Mouse (Mus musculus) cerebellum, postnatal 36 days (tissue): ENCODE results near the gene Btbd3.
"Not testable (repeated sequence)": the region's sequence is repeated elsewhere in the genome, so short reads cannot be mapped to it uniquely, and the experiment has no call there.

ENCODE experiments used
- DNase-seq, 2 experiments: peaks; one replicate each; pipeline ENCODE4 v3.0.0; 2021 to 2022; ENCODE audit warnings: mixed read lengths in 2 of 2

The Btbd3 gene

GRCm38 (mm10) chr2:138280225-138280711 lies 23.9 kb downstream of the Btbd3 start:
- DNase-seq: peak; percentile 38 to 64

GRCm38 (mm10) chr2:138281550-138282201 lies 25.3 kb downstream of the Btbd3 start:
- peak; percentile 84 to 92 for DNase-seq

DNA sequence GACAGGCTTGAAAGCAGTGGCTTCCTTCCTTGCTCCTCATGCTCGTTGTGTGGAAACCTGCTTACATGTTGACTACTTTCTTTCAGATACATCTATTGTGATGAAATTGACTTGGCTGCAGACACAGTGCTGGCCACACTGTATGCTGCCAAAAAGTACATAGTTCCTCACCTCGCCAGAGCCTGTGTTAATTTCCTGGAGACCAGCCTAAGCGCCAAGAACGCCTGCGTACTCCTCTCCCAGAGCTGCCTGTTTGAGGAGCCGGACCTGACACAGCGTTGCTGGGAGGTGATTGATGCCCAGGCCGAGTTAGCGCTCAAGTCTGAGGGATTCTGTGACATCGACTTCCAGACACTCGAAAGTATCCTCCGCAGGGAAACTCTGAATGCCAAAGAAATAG lies 27.0 kb downstream of the Btbd3 start:
- DNase-seq: peak; percentile 63 to 69

DNA sequence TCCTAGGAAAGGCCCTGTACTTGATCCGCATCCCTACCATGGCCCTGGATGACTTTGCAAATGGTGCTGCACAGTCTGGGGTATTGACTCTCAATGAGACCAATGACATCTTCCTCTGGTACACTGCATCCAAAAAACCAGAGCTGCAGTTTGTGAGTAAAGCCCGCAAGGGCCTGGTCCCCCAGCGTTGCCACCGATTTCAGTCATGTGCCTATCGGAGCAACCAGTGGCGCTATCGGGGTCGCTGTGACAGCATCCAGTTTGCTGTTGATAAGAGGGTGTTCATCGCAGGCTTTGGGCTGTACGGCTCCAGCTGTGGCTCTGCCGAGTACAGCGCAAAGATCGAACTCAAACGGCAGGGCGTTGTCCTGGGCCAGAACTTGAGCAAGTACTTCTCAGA lies 27.5 kb downstream of the Btbd3 start:
- DNase-seq: peak; percentile 37 to 50

DNA sequence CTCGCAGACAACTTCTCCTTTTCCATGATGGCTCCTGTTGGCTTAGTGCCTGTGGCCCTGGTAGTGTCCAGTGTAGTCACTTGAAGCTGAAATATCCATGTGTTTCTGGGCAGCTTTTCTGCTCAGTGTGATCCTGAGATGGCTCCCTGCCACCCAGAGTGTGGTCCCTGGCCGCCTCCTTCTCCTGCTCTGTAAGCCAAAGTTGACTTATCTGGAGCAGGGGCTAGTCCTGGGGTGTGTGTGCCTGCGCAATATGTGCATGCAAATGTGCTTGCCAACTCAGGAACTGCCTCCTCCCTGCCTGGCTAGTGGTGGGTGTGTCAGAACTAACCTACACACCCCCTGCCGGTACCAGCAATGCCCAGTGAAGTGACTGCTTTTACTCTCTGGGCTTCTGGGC lies 29.4 kb downstream of the Btbd3 start:
- DNase-seq: peak; percentile 86 to 89

DNA sequence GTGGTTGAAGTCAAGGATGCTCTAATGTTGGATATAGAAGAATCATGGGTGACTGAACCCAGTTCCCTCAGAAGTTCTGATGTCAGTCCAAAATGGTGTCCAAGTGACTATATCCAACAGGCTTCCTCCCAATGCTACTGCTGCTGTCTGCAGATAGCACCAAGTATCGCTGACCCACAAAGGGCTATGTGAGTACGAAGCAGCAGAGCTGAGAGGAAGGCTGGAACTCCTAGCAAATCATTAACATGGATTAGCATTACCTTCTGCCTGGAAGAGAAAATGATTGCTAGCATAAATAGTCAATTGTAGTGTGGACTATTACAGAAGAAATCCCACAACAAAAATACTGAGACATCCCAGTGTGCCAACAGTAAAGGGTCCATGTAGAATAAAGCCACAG lies 33.8 kb downstream of the Btbd3 start:
- DNase-seq: no peak

- DNase-seq: no peak
Measured at GRCm38 (mm10) chr2:138294286-138294685, 37.9 kb downstream of the Btbd3 start.

GRCm38 (mm10) chr2:138306236-138306635 lies 49.9 kb downstream of the Btbd3 start:
- DNase-seq: no peak

- DNase-seq: no peak
Measured at GRCm38 (mm10) chr2:138315644-138316043, 59.3 kb downstream of the Btbd3 start.

- DNase-seq: no peak
Measured at GRCm38 (mm10) chr2:138320408-138320807, 64.0 kb downstream of the Btbd3 start.

DNA sequence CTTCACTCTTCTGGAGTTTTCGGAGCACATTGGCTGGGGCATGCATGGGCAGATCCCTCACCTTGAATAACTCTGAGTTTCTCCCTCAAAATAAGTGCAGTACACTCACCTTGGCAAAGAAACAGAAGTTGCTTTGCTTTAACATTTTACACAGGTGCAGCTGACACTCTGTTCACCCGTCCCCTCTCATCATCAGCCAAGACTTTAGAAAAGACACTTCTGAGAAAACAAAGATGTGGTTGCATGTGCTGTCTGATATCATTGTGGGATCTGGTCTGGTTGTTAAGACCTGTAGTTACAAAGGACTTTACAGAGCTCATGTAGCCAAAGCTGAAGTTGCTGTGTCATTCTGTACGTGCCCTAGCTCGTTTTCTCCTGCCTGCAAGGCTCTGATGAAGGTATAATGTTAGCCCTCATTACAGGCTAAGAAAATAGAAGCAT lies 64.7 kb downstream of the Btbd3 start:
- no peak for DNase-seq

DNA sequence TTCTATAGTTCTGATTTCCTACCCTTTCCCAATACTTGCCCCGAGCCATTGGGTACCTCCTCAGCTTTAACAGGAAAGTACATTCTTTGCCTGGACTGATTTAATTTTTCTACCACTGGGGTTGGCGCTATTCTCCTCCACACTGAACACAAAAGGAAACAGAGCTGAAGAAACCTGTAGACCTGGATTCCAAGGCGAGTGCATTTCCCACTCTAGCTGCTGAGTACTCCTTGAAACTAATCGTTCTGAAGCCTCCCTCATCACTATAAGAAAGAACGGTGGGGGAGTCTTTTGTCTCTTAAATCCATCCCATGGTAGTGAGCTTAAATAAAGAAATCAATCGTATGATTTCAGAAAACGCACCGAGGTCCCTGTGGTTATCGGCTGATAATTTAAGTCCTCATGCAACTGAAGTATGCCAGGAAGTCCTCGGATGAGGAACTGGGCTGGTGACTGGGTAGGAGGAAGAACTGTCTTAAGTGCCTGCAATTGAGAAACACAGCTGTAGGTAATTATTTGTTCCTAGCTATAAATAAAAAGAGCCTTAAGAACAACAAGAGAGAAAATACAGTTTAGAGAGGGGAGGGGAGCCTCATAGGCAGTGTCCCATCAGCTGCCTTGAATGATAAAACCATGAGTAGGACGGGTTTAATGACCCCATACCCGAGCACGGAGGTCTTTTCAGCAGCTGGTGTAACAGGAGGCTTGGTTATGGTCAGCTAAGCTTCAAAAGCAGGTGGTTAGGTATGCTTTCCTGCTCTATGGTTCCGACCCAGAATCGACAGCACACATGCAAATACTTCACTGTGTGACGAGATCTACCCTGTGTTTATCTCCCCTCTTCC lies 66.1 kb downstream of the Btbd3 start:
- DNase-seq: no peak

DNA sequence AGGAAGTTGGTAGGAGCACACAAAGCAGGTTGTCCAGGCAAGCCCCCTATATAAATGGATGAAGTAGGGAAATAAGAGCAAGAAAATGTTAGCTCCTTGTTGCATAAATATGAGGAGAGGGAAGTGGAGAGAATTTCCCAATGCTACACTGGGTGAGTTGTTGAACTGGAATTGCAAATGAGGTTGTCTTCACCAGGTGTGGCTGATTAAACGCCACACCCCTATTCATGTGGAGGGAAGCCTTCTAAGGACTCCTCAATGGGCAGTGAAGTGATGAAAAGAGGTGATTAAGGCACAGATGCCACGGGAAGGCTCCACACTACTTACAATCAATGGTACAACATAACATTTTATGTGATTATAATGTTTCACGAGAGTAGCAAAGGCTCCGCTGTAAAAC lies 70.0 kb downstream of the Btbd3 start:
- no peak for DNase-seq

GRCm38 (mm10) chr2:138334198-138334597 lies 77.8 kb downstream of the Btbd3 start:
- not testable (repeated sequence) for DNase-seq

GRCm38 (mm10) chr2:138337886-138338494 lies 81.6 kb downstream of the Btbd3 start:
- DNase-seq: no peak

DNA sequence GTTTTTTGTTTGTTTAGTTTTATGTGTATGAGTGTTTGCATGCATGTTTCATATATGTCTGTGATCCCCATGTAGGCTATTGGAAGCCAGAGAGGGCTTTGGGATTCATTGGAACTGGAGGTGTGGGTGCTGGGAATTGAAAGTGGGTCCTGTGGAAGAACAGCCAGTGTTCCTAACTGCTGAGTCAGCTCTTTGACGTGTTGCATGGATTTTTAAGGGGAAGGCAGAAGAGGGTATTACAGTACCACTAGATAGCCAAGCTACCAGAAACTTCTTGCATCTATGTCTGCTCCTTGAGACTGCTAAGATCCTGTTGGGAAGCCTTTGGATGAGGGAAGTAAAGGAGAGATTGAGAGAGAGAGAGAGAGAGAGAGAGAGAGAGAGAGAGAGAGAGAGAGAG lies 82.2 kb downstream of the Btbd3 start:
- DNase-seq: no peak

DNA sequence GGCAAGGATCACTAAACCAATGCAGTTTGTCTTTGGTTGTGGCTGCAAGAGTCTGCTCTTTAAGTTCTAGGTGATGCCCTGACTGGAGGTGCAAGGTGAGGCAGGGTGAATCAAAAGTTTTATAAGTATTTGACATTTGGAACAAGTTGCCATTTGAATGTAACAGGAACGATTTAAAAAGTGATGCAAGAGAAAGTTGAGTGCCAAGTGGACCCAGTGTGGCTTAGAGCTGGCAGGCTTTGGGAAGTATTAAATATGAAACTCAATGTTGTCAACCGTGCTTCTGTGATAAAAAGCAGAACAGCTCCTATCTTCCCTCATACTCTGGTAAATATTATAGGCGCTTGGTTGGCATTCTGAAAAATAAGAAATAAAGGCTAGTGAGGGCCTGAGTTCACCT lies 99.0 kb downstream of the Btbd3 start:
- no peak for DNase-seq

GRCm38 (mm10) chr2:138362474-138362873 lies 106.1 kb downstream of the Btbd3 start:
- DNase-seq: no peak

DNA sequence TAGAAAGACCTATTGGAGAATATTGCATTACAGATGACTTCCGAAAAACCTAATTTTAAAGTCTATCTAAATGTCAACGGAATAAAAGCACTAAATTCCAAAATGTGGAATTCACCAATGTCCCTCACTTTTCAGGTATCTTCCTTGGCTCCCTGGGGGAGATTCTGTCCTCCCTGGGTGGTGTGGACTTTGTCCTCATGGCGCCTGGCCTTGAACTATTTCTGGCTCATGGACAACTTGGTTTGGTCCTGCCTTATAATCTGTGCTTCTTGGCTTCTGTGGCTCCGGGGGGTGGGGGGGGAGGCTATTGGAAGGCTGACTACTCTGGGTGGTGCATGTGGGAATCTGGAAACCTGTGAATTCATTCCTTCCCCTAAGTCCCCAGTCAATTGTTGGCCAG lies 109.0 kb downstream of the Btbd3 start:
- DNase-seq: no peak

GRCm38 (mm10) chr2:138374556-138374955 lies 118.2 kb downstream of the Btbd3 start:
- peak; percentile 63 to 75 for DNase-seq

DNA sequence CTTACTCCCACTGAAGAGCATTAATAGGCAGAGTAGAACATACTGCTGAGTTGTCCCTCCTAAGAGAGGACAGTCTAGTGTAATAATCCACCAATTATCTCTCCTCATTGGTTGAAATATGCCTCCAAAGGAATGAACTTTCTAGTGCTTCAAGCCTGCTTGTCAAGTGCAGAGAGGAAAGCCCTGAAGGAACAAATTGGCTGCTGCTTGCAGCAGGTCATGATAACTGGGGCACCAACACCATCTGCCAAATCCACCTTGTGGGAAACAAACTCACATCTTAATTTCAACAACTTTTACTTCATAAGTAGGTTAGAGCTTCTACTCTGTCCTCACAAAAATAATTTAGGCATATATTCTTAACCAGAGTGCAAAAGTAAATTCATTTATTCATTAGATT lies 122.5 kb downstream of the Btbd3 start:
- no peak for DNase-seq

DNA sequence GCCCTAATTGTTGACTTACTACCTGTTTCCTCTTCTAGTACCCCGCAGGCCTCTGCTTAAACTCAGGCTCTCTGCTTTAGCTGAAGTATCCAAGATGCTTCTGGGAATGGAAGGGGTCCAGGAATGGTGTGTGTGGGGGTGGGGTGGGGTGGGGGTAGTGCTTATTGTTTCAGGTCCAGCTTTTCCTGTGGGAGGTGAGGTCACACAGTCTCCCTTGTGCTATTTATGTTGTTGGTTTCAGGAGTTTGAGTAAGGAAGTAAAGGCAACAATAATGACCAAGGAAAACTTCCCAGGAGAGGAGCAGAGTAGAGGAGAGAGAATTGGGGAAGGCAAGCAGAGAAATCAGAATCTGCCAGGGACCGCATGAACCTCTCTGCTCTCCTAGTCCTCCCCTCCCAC lies 128.4 kb downstream of the Btbd3 start:
- DNase-seq: no peak

- peak in 1 of 2 experiments; percentile 32 for DNase-seq
Measured at GRCm38 (mm10) chr2:138388591-138388990, 132.2 kb downstream of the Btbd3 start.

- DNase-seq: peak; percentile 27 to 59
Measured at GRCm38 (mm10) chr2:138403046-138403445, 146.7 kb downstream of the Btbd3 start.
